Comparison of ENCODE assay signal across 17 mouse cellular contexts in genomic region chr11:95507785-95508184, GRCm38 (mm10). TPM values are rescaled to one million over a fixed set of nuclear protein-coding genes. Genes with fewer than 3 reads are reported as not detected.
DNase-seq lines count a peak whose midpoint lies in the region; ATAC-seq and TF ChIP-seq lines count a peak whose summit lies in the region.
"Had no signal": no experiment of that assay in that cellular context is flagged by ENCODE, and none has a peak within 500 bp of the region (broad histone marks: within the 10 kb centered on the region; RNA-seq: fewer than 3 reads in every experiment).

No protein-coding gene starts in this region.

- H3K4me1 ChIP-seq in intestine, postnatal 0 days (replicated peaks; ENCODE audit: control insufficient read depth, insufficient read depth, low read length), result no peaks in the 10 kb centered on the region
- H3K4me1 ChIP-seq in intestine, embryonic 15.5 days (replicated peaks), result peaks cover 11% of the 10 kb centered on the region
- H3K4me1 ChIP-seq in testis, adult 2 months (ENCODE audit: control insufficient read depth, insufficient read depth, low read length), result peaks cover 18% of the 10 kb centered on the region

- peak; percentile 38 for DNase-seq in adrenal gland, adult 2 months
- DNase-seq in adrenal gland, adult 18-20 months (ENCODE audit: low spot score in 2 of 2), result no peak
- no peak for DNase-seq in testis, postnatal 14 days (ENCODE audit: low spot score)
- no peak for DNase-seq in embryo, embryonic 10.5 days (ENCODE audit: low spot score)
- DNase-seq: cerebellum, adult 9-10 months; heart, postnatal 4 days had no signal

- H3K4me3 ChIP-seq in intestine, postnatal 0 days (ENCODE audit: low read depth, low read length), result no peak overlapping the region
- no peak overlapping the region for H3K4me3 ChIP-seq in intestine, embryonic 15.5 days (replicated peaks)
- no peak overlapping the region for H3K4me3 ChIP-seq in testis, adult 2 months (ENCODE audit: control insufficient read depth, low read depth, low read length)
- H3K4me3 ChIP-seq: erythroblast, embryonic 14.5 days; forebrain, embryonic 10.5 days; heart, embryonic 10.5 days; hindbrain, embryonic 12.5 days had no signal

- TF ChIP-seq POLR2A in testis, adult 2 months (IDR thresholded peaks at IDR 0.05; ENCODE audit: control insufficient read depth, low read depth, low read length), result no peak

- ATAC-seq in intestine, postnatal 0 days, result no peak
- ATAC-seq in intestine, embryonic 15.5 days, result no peak
- ATAC-seq: forebrain, embryonic 14.5 days; hindbrain, embryonic 16.5 days; inflammation-experienced regulatory T-cells, adult 6 months had no signal

- peaks cover 4% of the 10 kb centered on the region for H3K27me3 ChIP-seq in intestine, postnatal 0 days (replicated peaks; ENCODE audit: control insufficient read depth, insufficient read depth, low read length)
- H3K27me3 ChIP-seq in intestine, embryonic 15.5 days (replicated peaks), result peaks cover 13% of the 10 kb centered on the region
- no peaks in the 10 kb centered on the region for H3K27me3 ChIP-seq in testis, adult 2 months (ENCODE audit: control insufficient read depth, insufficient read depth, low read length)

- 0 out of 2 replicates have a peak overlapping the region, but pooled peaks have one; percentile 53 for H3K4me2 ChIP-seq in intestine, postnatal 0 days (replicated peaks; ENCODE audit: low read depth)
- no peak overlapping the region for H3K4me2 ChIP-seq in intestine, embryonic 15.5 days (replicated peaks)
- H3K4me2 ChIP-seq: hindbrain, embryonic 12.5 days had no signal

- no peak for TF ChIP-seq CTCF in intestine, postnatal 0 days (IDR thresholded peaks at IDR 0.05; ENCODE audit: low read depth)
- no peak for TF ChIP-seq CTCF in testis, adult 2 months (IDR thresholded peaks at IDR 0.05; ENCODE audit: control insufficient read depth, insufficient read depth, insufficient replicate concordance, low read depth, low read length)

- WGBS in intestine, postnatal 0 days, result 67% methylated on average over 5 of the region's 5 CpGs
- 72% methylated on average over 5 of the region's 5 CpGs for WGBS in intestine, embryonic 15.5 days

- no peak overlapping the region for H3K9ac ChIP-seq in intestine, postnatal 0 days (ENCODE audit: low read depth, low read length)
- H3K9ac ChIP-seq in intestine, embryonic 15.5 days, result no peak overlapping the region
- H3K9ac ChIP-seq: embryonic facial prominence, embryonic 15.5 days; hindbrain, embryonic 12.5 days had no signal

- no peak overlapping the region for H3K27ac ChIP-seq in intestine, postnatal 0 days (ENCODE audit: low read depth, low read length)
- no peak overlapping the region for H3K27ac ChIP-seq in intestine, embryonic 15.5 days
- H3K27ac ChIP-seq in testis, adult 2 months (ENCODE audit: control insufficient read depth, insufficient read depth, low read depth, low read length), result peak overlapping the region; percentile 61
- H3K27ac ChIP-seq: embryonic facial prominence, embryonic 15.5 days; forebrain, embryonic 10.5 days; heart, embryonic 10.5 days; hindbrain, embryonic 12.5 days had no signal

- no peaks in the 10 kb centered on the region for H3K36me3 ChIP-seq in intestine, postnatal 0 days (ENCODE audit: control insufficient read depth, insufficient read depth)
- no peaks in the 10 kb centered on the region for H3K36me3 ChIP-seq in intestine, embryonic 15.5 days
- H3K36me3 ChIP-seq in testis, adult 2 months (ENCODE audit: control insufficient read depth, insufficient read depth, low read length), result no peaks in the 10 kb centered on the region
- H3K36me3 ChIP-seq: embryonic facial prominence, embryonic 15.5 days; forebrain, embryonic 10.5 days; heart, embryonic 10.5 days; hindbrain, embryonic 12.5 days had no signal

- no peaks in the 10 kb centered on the region for H3K9me3 ChIP-seq in intestine, postnatal 0 days (ENCODE audit: control insufficient read depth)
- no peaks in the 10 kb centered on the region for H3K9me3 ChIP-seq in intestine, embryonic 15.5 days
- H3K9me3 ChIP-seq: embryonic facial prominence, embryonic 15.5 days; forebrain, embryonic 10.5 days; heart, embryonic 10.5 days; hindbrain, embryonic 12.5 days had no signal

RNA-seq across cellular contexts. Expression of gene Nxph3, which starts 6.6 kb away (rescaled TPM):
- 1 to 10 TPM; 1.9 to 6.2 TPM for total RNA-seq in adrenal gland, adult 2 months (2021)
- polyA plus RNA-seq in adrenal gland, adult 2 months (2012; rRNA removed), result 1.6 and 2.6 TPM in 2 replicates
- 1 to 10 TPM; 2.3 to 9.4 TPM for total RNA-seq in adrenal gland, adult 18-20 months (2021)
- polyA plus RNA-seq in intestine, postnatal 0 days (2015; fragmentation: Nextera tagmentation; extraction: Ambion mirVana), result 0.22 and 0.43 TPM in 2 replicates
- 0.46 and 0.58 TPM in 2 replicates for polyA plus RNA-seq in intestine, embryonic 15.5 days (2015; fragmentation: Nextera tagmentation; extraction: Ambion mirVana)
- polyA plus RNA-seq in testis, adult 2 months (2012; rRNA removed), result 1.9 and 2.0 TPM in 2 replicates
- polyA plus RNA-seq: erythroblast, embryonic 14.5 days; inflammation-experienced regulatory T-cells, adult 6 months had no signal
